Comparison of ENCODE assay signal across 8 mouse cellular contexts in genomic region chr7:89403053-89403972, GRCm38 (mm10). TPM values are rescaled to one million over a fixed set of nuclear protein-coding genes. Genes with fewer than 3 reads are reported as not detected.
DNase-seq lines count a peak whose midpoint lies in the region; ATAC-seq and TF ChIP-seq lines count a peak whose summit lies in the region.

No protein-coding gene starts in this region.

- peak; percentile 79 for ATAC-seq in embryonic facial prominence, embryonic 13.5 days (ENCODE audit: insufficient number of reproducible peaks, insufficient read depth, low FRiP score, low TSS enrichment, low read depth)
- ATAC-seq in heart, embryonic 11.5 days (replicated peaks; ENCODE audit: insufficient number of reproducible peaks, low FRiP score, low TSS enrichment), result peak; percentile 84
- ATAC-seq in kidney, embryonic 14.5 days (ENCODE audit: low FRiP score, low TSS enrichment), result peak; percentile 82
- peak; percentile 80 for ATAC-seq in liver, embryonic 11.5 days (replicated peaks; ENCODE audit: low FRiP score)

- peaks cover 8% of the 10 kb centered on the region for H3K4me1 ChIP-seq in embryonic facial prominence, embryonic 13.5 days
- peaks cover 9% of the 10 kb centered on the region; the same call in 1 of the 2 replicates for H3K4me1 ChIP-seq in heart, embryonic 11.5 days (ENCODE audit: control insufficient read depth, insufficient read depth, low read length)
- H3K4me1 ChIP-seq in kidney, embryonic 14.5 days (ENCODE audit: control insufficient read depth, insufficient read depth, low read length), result peaks cover 33% of the 10 kb centered on the region
- H3K4me1 ChIP-seq in liver, embryonic 11.5 days (replicated peaks; ENCODE audit: control insufficient read depth, insufficient read depth, low read length), result peaks cover 10% of the 10 kb centered on the region; the same call in 1 of the 2 replicates

- H3ac ChIP-seq in C2C12 (ENCODE audit: control insufficient read depth, insufficient read length, low read depth), result peak overlapping the region; percentile 20
- peak overlapping the region; percentile 57 for H3ac ChIP-seq in myocyte (ENCODE audit: control insufficient read depth, insufficient read length)

- peak overlapping the region; percentile 99 for H3K4me2 ChIP-seq in embryonic facial prominence, embryonic 13.5 days
- peak overlapping the region; percentile 97 for H3K4me2 ChIP-seq in heart, embryonic 11.5 days
- H3K4me2 ChIP-seq in kidney, embryonic 14.5 days (replicated peaks; ENCODE audit: low read depth, low read length), result peak overlapping the region; percentile 85
- H3K4me2 ChIP-seq in liver, embryonic 11.5 days, result peak overlapping the region; percentile 100
- H3K4me2 ChIP-seq in myocyte (ENCODE audit: low read depth), result peak overlapping the region; percentile 100

- no peaks in the 10 kb centered on the region for H3K36me3 ChIP-seq in C2C12 (ENCODE audit: control insufficient read depth, insufficient read depth)
- peaks cover 16% of the 10 kb centered on the region for H3K36me3 ChIP-seq in embryonic facial prominence, embryonic 13.5 days
- peaks cover 3% of the 10 kb centered on the region; the same call in 1 of the 2 replicates for H3K36me3 ChIP-seq in heart, embryonic 11.5 days (ENCODE audit: control insufficient read depth, insufficient read depth, low read length)
- H3K36me3 ChIP-seq in kidney, embryonic 14.5 days (ENCODE audit: control insufficient read depth, insufficient read depth, low read length), result peaks cover 14% of the 10 kb centered on the region; the same call in 1 of the 2 replicates
- peaks cover 5% of the 10 kb centered on the region; the same call in 1 of the 2 replicates for H3K36me3 ChIP-seq in liver, embryonic 11.5 days (ENCODE audit: control insufficient read depth, insufficient read depth, low read length)
- peaks cover 8% of the 10 kb centered on the region for H3K36me3 ChIP-seq in myocyte (ENCODE audit: control insufficient read depth, insufficient read depth)
- H3K36me3 ChIP-seq in splenic B cell, adult 2 months (ENCODE audit: control insufficient read depth, insufficient read depth, low read length, poor library complexity, severe bottlenecking), result no peaks in the 10 kb centered on the region

- peak; percentile 80 for DNase-seq in adrenal gland, postnatal 25 days
- DNase-seq in liver, embryonic 11.5 days (ENCODE audit: low spot score), result peak; percentile 80
- DNase-seq in splenic B cell, adult 2 months (ENCODE audit: low read depth, low spot score), result peak; percentile 48

- H3K4me3 ChIP-seq in C2C12 (ENCODE audit: insufficient read depth, poor library complexity, severe bottlenecking) (peak overlapping the region; percentile 14), myocyte (peak overlapping the region; percentile 57)
- peak overlapping the region; percentile 75 for H3K4me3 ChIP-seq in embryonic facial prominence, embryonic 13.5 days
- peak overlapping the region; percentile 89 for H3K4me3 ChIP-seq in heart, embryonic 11.5 days (ENCODE audit: low read depth, low read length)
- H3K4me3 ChIP-seq in kidney, embryonic 14.5 days (ENCODE audit: low read length), result peak overlapping the region; percentile 93
- peak overlapping the region; percentile 80 for H3K4me3 ChIP-seq in liver, embryonic 11.5 days (ENCODE audit: low read depth, low read length)

- peaks cover 4% of the 10 kb centered on the region for H3K27me3 ChIP-seq in C2C12 (ENCODE audit: control insufficient read depth, insufficient read depth, insufficient read length)
- peaks cover 10% of the 10 kb centered on the region for H3K27me3 ChIP-seq in embryonic facial prominence, embryonic 13.5 days
- no peaks in the 10 kb centered on the region for H3K27me3 ChIP-seq in heart, embryonic 11.5 days (ENCODE audit: control insufficient read depth, insufficient read depth, low read length)
- no peaks in the 10 kb centered on the region for H3K27me3 ChIP-seq in kidney, embryonic 14.5 days (ENCODE audit: control insufficient read depth, insufficient read depth, low read length)
- no peaks in the 10 kb centered on the region for H3K27me3 ChIP-seq in liver, embryonic 11.5 days (replicated peaks; ENCODE audit: control insufficient read depth, insufficient read depth, low read length)
- H3K27me3 ChIP-seq in myocyte (ENCODE audit: control insufficient read depth, insufficient read depth, insufficient read length), result no peaks in the 10 kb centered on the region
- H3K27me3 ChIP-seq in splenic B cell, adult 2 months (ENCODE audit: control insufficient read depth, insufficient read depth, low read length, poor library complexity, severe bottlenecking), result no peaks in the 10 kb centered on the region

- TF ChIP-seq POLR2A in myocyte (IDR thresholded peaks at IDR 0.05; ENCODE audit: insufficient read length, low read depth), result peak; percentile 62

- H3K79me3 ChIP-seq in C2C12 (ENCODE audit: low read depth), result no peaks in the 10 kb centered on the region

- no peaks in the 10 kb centered on the region for H3K79me2 ChIP-seq in C2C12 (ENCODE audit: control insufficient read depth, insufficient read depth)
- H3K79me2 ChIP-seq in myocyte (ENCODE audit: control insufficient read depth, insufficient read depth), result no peaks in the 10 kb centered on the region

- 4% methylated on average over 52 of the region's 52 CpGs for WGBS in embryonic facial prominence, embryonic 13.5 days
- WGBS in heart, embryonic 11.5 days (ENCODE audit: insufficient replicate concordance), result 4% methylated on average over 52 of the region's 52 CpGs
- WGBS in kidney, embryonic 14.5 days, result 2% methylated on average over 52 of the region's 52 CpGs
- WGBS in liver, embryonic 11.5 days, result 5% methylated on average over 52 of the region's 52 CpGs

- peak overlapping the region; percentile 58 for H3K27ac ChIP-seq in embryonic facial prominence, embryonic 13.5 days
- H3K27ac ChIP-seq in heart, embryonic 11.5 days (ENCODE audit: low read depth, low read length), result peak overlapping the region; percentile 95
- peak overlapping the region; percentile 87 for H3K27ac ChIP-seq in kidney, embryonic 14.5 days (ENCODE audit: low read depth, low read length)
- peak overlapping the region; percentile 79 for H3K27ac ChIP-seq in liver, embryonic 11.5 days (ENCODE audit: low read depth, low read length)

- H3K9ac ChIP-seq in embryonic facial prominence, embryonic 13.5 days, result peak overlapping the region; percentile 89
- peak overlapping the region; percentile 90 for H3K9ac ChIP-seq in heart, embryonic 11.5 days (ENCODE audit: low read depth, low read length)
- peak overlapping the region; percentile 92 for H3K9ac ChIP-seq in kidney, embryonic 14.5 days (ENCODE audit: low read depth, low read length)
- H3K9ac ChIP-seq in liver, embryonic 11.5 days (ENCODE audit: low read depth, low read length), result peak overlapping the region; percentile 57

- no peak for TF ChIP-seq CTCF in C2C12 (IDR thresholded peaks at IDR 0.05; ENCODE audit: control insufficient read depth, insufficient read depth, insufficient read length)

- no peaks in the 10 kb centered on the region for H3K9me3 ChIP-seq in embryonic facial prominence, embryonic 13.5 days
- H3K9me3 ChIP-seq in heart, embryonic 11.5 days (replicated peaks; ENCODE audit: control insufficient read depth, low read length), result no peaks in the 10 kb centered on the region
- H3K9me3 ChIP-seq in kidney, embryonic 14.5 days (ENCODE audit: control insufficient read depth, low read length), result no peaks in the 10 kb centered on the region
- no peaks in the 10 kb centered on the region for H3K9me3 ChIP-seq in liver, embryonic 11.5 days (ENCODE audit: control insufficient read depth, low read length)

TF ChIP-seq in C2C12, 6 proteins besides CTCF, POLR2A, EP300 and RAD21:
- TF ChIP-seq MYOD1 (IDR thresholded peaks at IDR 0.05; ENCODE audit: control insufficient read depth, insufficient read length, low read depth) (no peak), MAX (IDR thresholded peaks at IDR 0.05) (no peak), MYOG (IDR thresholded peaks at IDR 0.05; ENCODE audit: control insufficient read depth, extremely low read depth, insufficient read length) (no peak), USF1 (IDR thresholded peaks at IDR 0.05; ENCODE audit: low read depth) (no peak), CEBPB (IDR thresholded peaks at IDR 0.05; ENCODE audit: low read depth) (no peak), FOSL1 (IDR thresholded peaks at IDR 0.05; ENCODE audit: insufficient read depth, low read length, poor library complexity, severe bottlenecking) (no peak)

TF ChIP-seq in myocyte, 11 proteins besides CTCF, POLR2A, EP300 and RAD21:
- TF ChIP-seq MAX (IDR thresholded peaks at IDR 0.05; ENCODE audit: low read depth), result no peak
- no peak for TF ChIP-seq TCF12 (IDR thresholded peaks at IDR 0.05; ENCODE audit: insufficient read depth, poor library complexity, severe bottlenecking)
- no peak for TF ChIP-seq POLR2AphosphoS2 (IDR thresholded peaks at IDR 0.05; ENCODE audit: insufficient read length, low read depth)
- TF ChIP-seq REST (IDR thresholded peaks at IDR 0.05; ENCODE audit: insufficient read depth, insufficient read length), result no peak

RNA-seq across cellular contexts. Expression of gene Tmem135, which starts 0.7 kb away (rescaled TPM):
- polyA plus RNA-seq in C2C12 (2012; fragmentation: generic; extraction: Trizol), result 4.5 TPM
- 113 and 135 TPM in 2 replicates for total RNA-seq in adrenal gland, postnatal 25 days (2021)
- 24.0 and 26.0 TPM in 2 replicates for polyA plus RNA-seq in embryonic facial prominence, embryonic 13.5 days (2015; fragmentation: Nextera tagmentation; extraction: Ambion mirVana)
- polyA plus RNA-seq in heart, embryonic 11.5 days (2014; fragmentation: Nextera tagmentation; extraction: Ambion mirVana), result 27.2 and 30.4 TPM in 2 replicates
- 19.2 and 31.9 TPM in 2 replicates for polyA plus RNA-seq in kidney, embryonic 14.5 days (2014; fragmentation: Nextera tagmentation; extraction: Ambion mirVana)
- polyA plus RNA-seq in liver, embryonic 11.5 days (2014; fragmentation: Nextera tagmentation; extraction: Ambion mirVana), result 27.0 and 28.9 TPM in 2 replicates
- 13.1 TPM for polyA plus RNA-seq in myocyte (2012; fragmentation: generic; extraction: Trizol)

RNA-seq across cellular contexts. Expression of gene Fzd4, which starts 0.8 kb away (rescaled TPM):
- polyA plus RNA-seq in C2C12 (2012; fragmentation: generic; extraction: Trizol), result 0.60 TPM
- 28.5 and 36.0 TPM in 2 replicates for total RNA-seq in adrenal gland, postnatal 25 days (2021)
- polyA plus RNA-seq in embryonic facial prominence, embryonic 13.5 days (2015; fragmentation: Nextera tagmentation; extraction: Ambion mirVana), result 5.4 and 5.7 TPM in 2 replicates
- 9.8 and 12.1 TPM in 2 replicates for polyA plus RNA-seq in heart, embryonic 11.5 days (2014; fragmentation: Nextera tagmentation; extraction: Ambion mirVana)
- polyA plus RNA-seq in kidney, embryonic 14.5 days (2014; fragmentation: Nextera tagmentation; extraction: Ambion mirVana), result 19.9 and 42.0 TPM in 2 replicates
- polyA plus RNA-seq in liver, embryonic 11.5 days (2014; fragmentation: Nextera tagmentation; extraction: Ambion mirVana), result 7.8 and 8.3 TPM in 2 replicates
- 5.0 TPM for polyA plus RNA-seq in myocyte (2012; fragmentation: generic; extraction: Trizol)

Comparison
In these comparisons a context has a peak if more than half of its experiments do, and no peak if none do; other contexts are left out.
1. Peak in every context shown above with its lines: DNase-seq, ATAC-seq, H3K4me3 ChIP-seq and H3K27ac ChIP-seq.
2. H3K4me3 ChIP-seq: peak in every context shown above with its lines; median percentile 93 in kidney, embryonic 14.5 days; 89 in heart, embryonic 11.5 days; 80 in liver, embryonic 11.5 days; 75 in embryonic facial prominence, embryonic 13.5 days; 57 in myocyte; 14 in C2C12.